Mouse (Mus musculus): ENCODE data around the gene Dhodh.

DNA sequence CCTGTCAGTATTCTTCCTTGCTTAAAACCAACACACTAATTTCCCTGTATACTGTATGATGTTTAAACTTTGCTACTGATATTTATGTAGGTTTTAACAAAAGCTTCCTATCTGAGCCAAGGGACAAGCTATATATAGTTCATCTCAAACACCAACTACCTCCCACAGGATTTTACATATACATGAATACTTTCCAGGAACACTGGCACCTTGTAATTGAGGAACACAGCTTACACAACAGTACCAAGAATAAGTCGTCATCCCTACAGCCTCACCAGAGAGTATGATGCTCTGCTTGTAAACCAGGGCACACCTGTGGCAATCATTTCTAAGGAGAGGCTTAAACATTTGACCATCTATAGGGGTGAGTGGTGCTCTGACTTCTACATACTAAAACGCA lies 1.7 kb downstream of the Dhodh start:
- TF ChIP-seq CTCF (IDR thresholded peaks at IDR 0.05; ENCODE audit: borderline replicate concordance, insufficient read depth, low read depth, low read length) (no peak), POLR2A (IDR thresholded peaks at IDR 0.05; ENCODE audit: borderline replicate concordance, insufficient read depth, low read length) (no peak)
